Mouse (Mus musculus): ENCODE data around the gene Riok1.

- TF ChIP-seq POLR2A (IDR thresholded peaks at IDR 0.05; ENCODE audit: insufficient read depth, low read depth, low read length) (no peak), EP300 (IDR thresholded peaks at IDR 0.05; ENCODE audit: insufficient read depth, low read depth, low read length) (no peak)
Observed at GRCm38 (mm10) chr13:38049888-38050287, 13.1 kb downstream of the Riok1 start.
